Mouse (Mus musculus): ENCODE measurements around the gene Klhl12. TPM values are rescaled to one million over a fixed set of nuclear protein-coding genes. Genes with fewer than 3 reads are reported as not detected.

Klhl12 gene
- total and polyA plus RNA-seq, 2 experiments from 2014 or later, result 26.4 to 35.3 TPM

DNA sequence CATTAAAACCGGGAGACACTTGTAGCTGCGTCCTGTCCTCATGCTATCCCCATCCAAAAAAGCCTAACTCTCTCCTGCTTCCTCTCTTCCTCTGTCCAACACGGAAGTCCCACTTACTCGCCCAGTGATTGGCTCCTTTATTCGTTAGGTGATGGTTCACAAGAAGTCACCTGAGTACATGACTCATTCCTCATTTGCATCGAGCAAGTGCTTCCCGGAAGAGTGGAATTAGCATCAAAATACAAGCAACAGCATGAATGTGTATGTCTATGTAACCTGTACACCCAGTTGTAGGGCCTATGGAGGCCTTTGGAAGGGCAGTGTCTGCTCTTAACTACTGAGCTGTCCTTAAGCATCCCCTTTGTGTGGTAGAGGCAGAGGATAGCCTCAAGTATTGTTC, 36.9 kb downstream of the Klhl12 start:
- no peaks in the 10 kb centered on the region for H3K4me1 ChIP-seq (ENCODE audit: insufficient read depth, low read length)
- no peak overlapping the region for H3K4me2 ChIP-seq (ENCODE audit: low read depth, low read length, poor library complexity, severe bottlenecking)
- H3K9ac ChIP-seq (replicated peaks; ENCODE audit: low read length, poor library complexity, severe bottlenecking), result no peak overlapping the region
- no peak for TF ChIP-seq CTCF (IDR thresholded peaks at IDR 0.05)
- no peak for DNase-seq (ENCODE audit: low spot score)
- H3K36me3 ChIP-seq (ENCODE audit: insufficient read depth, low read length), result peaks cover 26% of the 10 kb centered on the region
- no peaks in the 10 kb centered on the region for H3K9me3 ChIP-seq (ENCODE audit: low read length)
- WGBS, result 76% methylated on average over 7 of the region's 7 CpGs
- no peak overlapping the region for H3K27ac ChIP-seq (ENCODE audit: low read depth, low read length)
- H3K27me3 ChIP-seq (ENCODE audit: insufficient read depth, low read length), result no peaks in the 10 kb centered on the region
- no peak for ATAC-seq (ENCODE audit: low FRiP score)
- no peak overlapping the region for H3K4me3 ChIP-seq (ENCODE audit: low read depth, low read length)

GRCm38 (mm10) chr1:134493496-134493895, 38.2 kb downstream of the Klhl12 start:
- no peak for TF ChIP-seq CTCF (IDR thresholded peaks at IDR 0.05)
- H3K36me3 ChIP-seq (ENCODE audit: insufficient read depth, low read length), result peaks cover 20% of the 10 kb centered on the region
- H3K27ac ChIP-seq (ENCODE audit: low read depth, low read length), result peak overlapping the region; percentile 90
- no peaks in the 10 kb centered on the region for H3K9me3 ChIP-seq (ENCODE audit: low read length)
- no peak overlapping the region for H3K4me2 ChIP-seq (ENCODE audit: low read depth, low read length, poor library complexity, severe bottlenecking)
- no peaks in the 10 kb centered on the region for H3K27me3 ChIP-seq (ENCODE audit: insufficient read depth, low read length)
- DNase-seq (ENCODE audit: low spot score), result no peak
- WGBS, result 84% methylated on average over 2 of the region's 2 CpGs
- no peaks in the 10 kb centered on the region for H3K4me1 ChIP-seq (ENCODE audit: insufficient read depth, low read length)
- no peak overlapping the region for H3K9ac ChIP-seq (replicated peaks; ENCODE audit: low read length, poor library complexity, severe bottlenecking)
- no peak overlapping the region for H3K4me3 ChIP-seq (ENCODE audit: low read depth, low read length)
- no peak for ATAC-seq (ENCODE audit: low FRiP score)

- 0 out of 2 replicates have a peak, but pooled peaks have one; percentile 4 for ATAC-seq (ENCODE audit: low FRiP score)
- peak overlapping the region; percentile 69 for H3K4me2 ChIP-seq (ENCODE audit: low read depth, low read length, poor library complexity, severe bottlenecking)
- no peaks in the 10 kb centered on the region for H3K27me3 ChIP-seq (ENCODE audit: insufficient read depth, low read length)
- TF ChIP-seq CTCF (IDR thresholded peaks at IDR 0.05), result no peak
- no peaks in the 10 kb centered on the region for H3K9me3 ChIP-seq (ENCODE audit: low read length)
- H3K4me1 ChIP-seq (ENCODE audit: insufficient read depth, low read length), result no peaks in the 10 kb centered on the region
- H3K36me3 ChIP-seq (ENCODE audit: insufficient read depth, low read length), result peaks cover 19% of the 10 kb centered on the region
- 23% methylated on average over 5 of the region's 5 CpGs for WGBS
- peak overlapping the region; percentile 83 for H3K4me3 ChIP-seq (ENCODE audit: low read depth, low read length)
- H3K9ac ChIP-seq (replicated peaks; ENCODE audit: low read length, poor library complexity, severe bottlenecking), result peak overlapping the region; percentile 73
- H3K27ac ChIP-seq (ENCODE audit: low read depth, low read length), result peak overlapping the region; percentile 90
- peak; percentile 14 for DNase-seq (ENCODE audit: low spot score)
Observed at GRCm38 (mm10) chr1:134493956-134494355, 38.6 kb downstream of the Klhl12 start.

DNA sequence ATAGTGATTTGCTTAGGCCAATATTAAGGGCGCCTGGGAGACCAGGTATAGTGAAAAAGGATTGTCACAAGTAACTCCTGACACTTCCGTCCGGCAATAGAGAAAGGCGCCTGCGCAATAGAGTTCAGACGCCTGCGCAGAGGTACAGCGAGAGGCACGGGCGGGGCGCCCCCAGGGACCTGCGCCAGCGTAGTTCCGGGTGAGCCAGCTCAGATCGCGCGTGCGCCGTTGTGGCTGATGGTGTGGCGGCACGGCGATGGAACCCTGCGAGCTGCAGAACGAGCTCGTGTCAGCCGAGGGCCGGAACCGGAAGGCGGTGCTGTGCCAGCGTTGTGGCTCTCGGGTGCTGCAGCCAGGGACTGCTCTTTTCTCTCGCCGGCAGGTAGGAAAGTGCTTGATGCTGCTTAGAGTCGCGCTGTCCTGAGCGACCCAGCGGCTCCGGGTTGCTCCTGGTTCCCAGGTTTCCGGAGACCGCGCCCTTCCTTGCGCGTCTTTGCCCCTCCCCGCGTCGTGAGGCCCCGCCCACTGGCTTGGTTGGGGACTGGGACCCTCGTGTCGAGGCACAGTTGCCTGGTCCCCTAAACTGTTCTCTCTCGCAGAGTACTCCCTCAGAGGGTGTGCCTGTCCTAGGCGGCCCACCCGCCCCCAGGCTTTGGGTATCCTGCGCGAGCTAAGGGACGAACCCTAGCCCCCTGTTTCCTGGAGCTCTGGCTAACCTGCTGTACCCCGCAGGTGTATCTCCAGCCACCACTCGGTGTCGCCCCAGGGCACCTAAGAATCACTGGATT, 39.3 kb downstream of the Klhl12 start, which contains the start of gene Rabif:
Gene Rabif, plus strand, starts transcription at position 221 of the 788 bp plus-strand sequence.
- Histone ChIP-seq H3K27ac (ENCODE audit: low read depth, low read length) (peak within 1 kb of the TSS; percentile 90), H3K36me3 (ENCODE audit: insufficient read depth, low read length) (peaks cover 13% of the 10 kb centered on the region), H3K27me3 (ENCODE audit: insufficient read depth, low read length) (no peaks in the 10 kb centered on the region), H3K9me3 (ENCODE audit: low read length) (no peaks in the 10 kb centered on the region), H3K4me1 (ENCODE audit: insufficient read depth, low read length) (no peaks in the 10 kb centered on the region), H3K9ac (replicated peaks; ENCODE audit: low read length, poor library complexity, severe bottlenecking) (peak within 1 kb of the TSS; percentile 73), H3K4me2 (ENCODE audit: low read depth, low read length, poor library complexity, severe bottlenecking) (peak within 1 kb of the TSS; percentile 69), H3K4me3 (ENCODE audit: low read depth, low read length) (peak within 1 kb of the TSS; percentile 83)
- ATAC-seq (ENCODE audit: low FRiP score) (peak; percentile 99), DNase-seq (ENCODE audit: low spot score) (peak; percentile 99)
- WGBS, result 1% methylated on average over 58 of the region's 58 CpGs
- TF ChIP-seq CTCF (IDR thresholded peaks at IDR 0.05), result peak; percentile 71

DNA sequence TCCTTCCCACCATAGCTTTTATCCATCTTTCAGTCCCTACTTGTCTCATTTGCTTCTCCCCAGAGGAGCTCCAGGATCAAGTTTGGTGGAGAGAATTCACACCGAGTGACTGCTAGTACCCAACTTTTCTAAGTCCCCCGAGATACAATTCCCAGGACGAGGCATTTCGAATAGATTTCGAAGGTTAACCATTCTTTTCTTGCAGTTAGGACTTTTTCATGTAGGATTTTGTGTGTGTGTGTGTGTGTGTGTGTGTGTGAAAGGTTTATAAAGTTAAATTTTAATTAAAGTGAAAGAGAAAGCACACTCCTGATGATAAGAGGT, 39.8 kb downstream of the Klhl12 start:
- no peak for DNase-seq (ENCODE audit: low spot score)
- Histone ChIP-seq H3K9ac (replicated peaks; ENCODE audit: low read length, poor library complexity, severe bottlenecking) (peak overlapping the region; percentile 73), H3K27me3 (ENCODE audit: insufficient read depth, low read length) (no peaks in the 10 kb centered on the region), H3K4me2 (ENCODE audit: low read depth, low read length, poor library complexity, severe bottlenecking) (peak overlapping the region; percentile 69), H3K27ac (ENCODE audit: low read depth, low read length) (peak overlapping the region; percentile 90), H3K9me3 (ENCODE audit: low read length) (no peaks in the 10 kb centered on the region), H3K4me1 (ENCODE audit: insufficient read depth, low read length) (no peaks in the 10 kb centered on the region), H3K36me3 (ENCODE audit: insufficient read depth, low read length) (peaks cover 11% of the 10 kb centered on the region; the same call in 1 of the 2 replicates), H3K4me3 (ENCODE audit: low read depth, low read length) (peak overlapping the region; percentile 83)
- WGBS, result 22% methylated on average over 5 of the region's 5 CpGs
- ATAC-seq (ENCODE audit: low FRiP score), result no peak
- TF ChIP-seq CTCF (IDR thresholded peaks at IDR 0.05), result no peak

DNA sequence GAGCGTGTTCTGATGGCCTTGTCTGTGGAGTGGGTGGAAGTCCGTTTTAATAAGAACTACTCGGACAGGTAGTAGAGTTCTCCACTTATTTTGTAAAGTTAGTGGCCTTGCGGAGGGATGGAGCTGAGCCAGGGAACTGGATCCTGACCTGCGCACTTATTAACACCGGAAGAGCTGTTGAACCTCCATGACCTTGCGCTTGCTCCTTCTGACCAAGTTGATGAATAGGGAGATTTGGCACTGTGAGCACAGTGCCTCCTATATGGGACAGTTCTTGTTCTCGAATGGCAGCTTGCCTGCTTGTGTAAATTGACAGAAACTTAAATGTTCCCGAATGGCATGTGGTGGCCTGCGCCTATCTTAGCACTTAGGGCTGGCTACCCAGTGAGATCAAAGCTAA, 40.7 kb downstream of the Klhl12 start:
- no peak overlapping the region for H3K9ac ChIP-seq (replicated peaks; ENCODE audit: low read length, poor library complexity, severe bottlenecking)

More for the DNA sequence above, 40.7 kb downstream of the Klhl12 start:
- no peak overlapping the region for H3K4me3 ChIP-seq (ENCODE audit: low read depth, low read length)
- WGBS, result 88% methylated on average over 10 of the region's 10 CpGs
- TF ChIP-seq CTCF (IDR thresholded peaks at IDR 0.05), result no peak
- no peak for ATAC-seq (ENCODE audit: low FRiP score)
- H3K9me3 ChIP-seq (ENCODE audit: low read length), result no peaks in the 10 kb centered on the region
- H3K27ac ChIP-seq (ENCODE audit: low read depth, low read length), result no peak overlapping the region
- H3K27me3 ChIP-seq (ENCODE audit: insufficient read depth, low read length), result no peaks in the 10 kb centered on the region
- H3K4me1 ChIP-seq (ENCODE audit: insufficient read depth, low read length), result no peaks in the 10 kb centered on the region
- DNase-seq (ENCODE audit: low spot score), result no peak
- peaks cover 8% of the 10 kb centered on the region; the same call in 1 of the 2 replicates for H3K36me3 ChIP-seq (ENCODE audit: insufficient read depth, low read length)
- H3K4me2 ChIP-seq (ENCODE audit: low read depth, low read length, poor library complexity, severe bottlenecking), result no peak overlapping the region

All from midbrain, postnatal 0 days (tissue).